Mouse (Mus musculus) forebrain, embryonic 14.5 days (tissue): ENCODE results near the gene Lcn12. TPM values are rescaled to one million over a fixed set of nuclear protein-coding genes. Genes with fewer than 3 reads are reported as not detected.

ENCODE experiments used
- ATAC-seq: fragments of 200-750 bp; cut with Nextera tagmentation; 2 replicates; pipeline ENCODE4 v1.8.0; 2017; ENCODE audit warnings: mild to moderate bottlenecking, moderate library complexity
- DNase-seq: peaks from one replicate; pipeline ENCODE4 v3.0.0-alpha.2; 2015; ENCODE audit warnings: low spot score
- H3K27ac ChIP-seq: fragments of 300-500 bp; sonication (generic); 2 replicates; pipeline ENCODE4 v1.5.1; 2014; ENCODE audit warnings: low read depth, mild to moderate bottlenecking, control low read depth, low read length, moderate library complexity
- H3K27me3 ChIP-seq: fragments of 300-500 bp; sonication (generic); replicated peaks from 2 replicates; pipeline ENCODE4 v1.6.1; 2014; ENCODE audit warnings: low read length, control low read depth, mixed read lengths; ENCODE audit not compliant: control insufficient read depth, insufficient read depth
- H3K36me3 ChIP-seq: fragments of 300-500 bp; sonication (generic); 2 replicates; pipeline ENCODE4 v1.6.1; 2014; ENCODE audit warnings: low read length, control low read depth; ENCODE audit not compliant: control insufficient read depth, insufficient read depth
- H3K4me1 ChIP-seq: fragments of 300-500 bp; sonication (generic); 2 replicates; pipeline ENCODE4 v1.6.1; 2014; ENCODE audit warnings: antibody characterized with exemption, low read length, control low read depth; ENCODE audit not compliant: control insufficient read depth, insufficient read depth
- H3K4me2 ChIP-seq: fragments of 300-500 bp; sonication (generic); 2 replicates; pipeline ENCODE4 v1.6.1; 2014; ENCODE audit warnings: mild to moderate bottlenecking, control low read depth, low read length
- H3K4me3 ChIP-seq: fragments of 300-500 bp; sonication (generic); 2 replicates; pipeline ENCODE4 v1.5.1; 2014; ENCODE audit warnings: low read depth, low read length, control low read depth
- H3K9ac ChIP-seq: fragments of 300-500 bp; sonication (generic); 2 replicates; pipeline ENCODE4 v1.6.1; 2014; ENCODE audit warnings: mild to moderate bottlenecking, low read length, control low read depth, moderate library complexity
- H3K9me3 ChIP-seq: fragments of 300-500 bp; sonication (generic); replicated peaks from 2 replicates; pipeline ENCODE4 v1.6.1; 2016; ENCODE audit warnings: low read length, control low read depth, mixed read lengths; ENCODE audit not compliant: control insufficient read depth
- WGBS: fragments of 180-500 bp; shearing (Covaris S2); extraction: QIAGEN DNeasy Blood & Tissue Kit; methylation state at CpG from one replicate; pipeline ENCODE4 v1.1.7; 2014; 5-methylcytosine and 5-hydroxymethylcytosine counted together
- polyA plus RNA-seq: library from polyadenylated mRNA; unstranded; fragments of >200 nt; fragmentation: Nextera tagmentation; extraction: Ambion mirVana; gene quantifications from 2 replicates; pipeline ENCODE4 v1.2.1, GENCODE M21; 2014

Lcn12 gene
- not detected in 2 replicates for polyA plus RNA-seq

- Histone ChIP-seq H3K9me3 (no peaks in the 10 kb centered on the region), H3K4me1 (no peaks in the 10 kb centered on the region), H3K9ac (no peak within 1 kb of the TSS), H3K4me2 (no peak within 1 kb of the TSS), H3K36me3 (no peaks in the 10 kb centered on the region), H3K27ac (no peak within 1 kb of the TSS), H3K27me3 (no peaks in the 10 kb centered on the region), H3K4me3 (no peak within 1 kb of the TSS)
- no peak for ATAC-seq
- WGBS, result 84% methylated on average over 5 of the region's 5 CpGs
- no peak for DNase-seq
Measured at GRCm38 (mm10) chr2:25493476-25493961, at the start of gene Lcn12. Gene Lcn12 (minus strand): TSS chr2:25493911.

GRCm38 (mm10) chr2:25541644-25542367 is 48.1 kb upstream of the Lcn12 start:
- H3K9me3 ChIP-seq, result no peaks in the 10 kb centered on the region
- peaks cover 8% of the 10 kb centered on the region for H3K4me1 ChIP-seq
- no peak for ATAC-seq
- H3K9ac ChIP-seq, result no peak overlapping the region
- no peaks in the 10 kb centered on the region for H3K27me3 ChIP-seq
- no peak for DNase-seq
- 86% methylated on average over 10 of the region's 10 CpGs for whole genome bisulfite sequencing
- H3K4me2 ChIP-seq, result no peak overlapping the region
- H3K27ac ChIP-seq, result no peak overlapping the region
- no peak overlapping the region for H3K4me3 ChIP-seq
- H3K36me3 ChIP-seq, result peaks cover 15% of the 10 kb centered on the region

GRCm38 (mm10) chr2:25540541-25540948 is 46.8 kb upstream of the Lcn12 start:
- WGBS, result 100% methylated on average over 4 of the region's 4 CpGs
- no peak for ATAC-seq

GRCm38 (mm10) chr2:25536531-25536930 is 42.8 kb upstream of the Lcn12 start:
- Histone ChIP-seq H3K4me2 (no peak overlapping the region), H3K36me3 (peaks cover 45% of the 10 kb centered on the region), H3K9me3 (no peaks in the 10 kb centered on the region), H3K4me3 (no peak overlapping the region), H3K9ac (no peak overlapping the region), H3K27me3 (no peaks in the 10 kb centered on the region), H3K4me1 (no peaks in the 10 kb centered on the region), H3K27ac (no peak overlapping the region)
- DNase-seq (no peak), ATAC-seq (no peak)
- WGBS, result 93% methylated on average over 8 of the region's 8 CpGs

More at GRCm38 (mm10) chr2:25540541-25540948, 46.8 kb upstream of the Lcn12 start:
- Histone ChIP-seq H3K27me3 (no peaks in the 10 kb centered on the region), H3K4me2 (no peak overlapping the region), H3K4me1 (peaks cover 2% of the 10 kb centered on the region; the same call in 1 of the 2 replicates), H3K4me3 (no peak overlapping the region), H3K36me3 (peaks cover 27% of the 10 kb centered on the region), H3K27ac (no peak overlapping the region), H3K9ac (no peak overlapping the region), H3K9me3 (no peaks in the 10 kb centered on the region)
- no peak for DNase-seq

- no peak overlapping the region for H3K27ac ChIP-seq
- 100% methylated on average over 2 of the region's 2 CpGs for WGBS
- H3K4me2 ChIP-seq, result no peak overlapping the region
- no peak overlapping the region for H3K9ac ChIP-seq
- ATAC-seq, result no peak
- no peaks in the 10 kb centered on the region for H3K9me3 ChIP-seq
- H3K4me3 ChIP-seq, result no peak overlapping the region
- no peak for DNase-seq
- no peaks in the 10 kb centered on the region for H3K4me1 ChIP-seq
- H3K36me3 ChIP-seq, result peaks cover 56% of the 10 kb centered on the region
- no peaks in the 10 kb centered on the region for H3K27me3 ChIP-seq
Measured at GRCm38 (mm10) chr2:25534866-25535182, 41.1 kb upstream of the Lcn12 start.

- H3K9me3 ChIP-seq, result no peaks in the 10 kb centered on the region
- no peaks in the 10 kb centered on the region for H3K27me3 ChIP-seq
- H3K36me3 ChIP-seq, result peaks cover 61% of the 10 kb centered on the region
- 93% methylated on average over 3 of the region's 3 CpGs for WGBS
- no peaks in the 10 kb centered on the region for H3K4me1 ChIP-seq
- no peak overlapping the region for H3K27ac ChIP-seq
- DNase-seq, result no peak
- no peak overlapping the region for H3K9ac ChIP-seq
- ATAC-seq, result no peak
- H3K4me2 ChIP-seq, result no peak overlapping the region
- no peak overlapping the region for H3K4me3 ChIP-seq
Measured at GRCm38 (mm10) chr2:25534178-25534865, 40.6 kb upstream of the Lcn12 start.

GRCm38 (mm10) chr2:25533707-25534106 is 40.0 kb upstream of the Lcn12 start:
- Histone ChIP-seq H3K4me1 (no peaks in the 10 kb centered on the region), H3K27me3 (no peaks in the 10 kb centered on the region), H3K9me3 (no peaks in the 10 kb centered on the region), H3K4me3 (no peak overlapping the region), H3K4me2 (no peak overlapping the region), H3K9ac (no peak overlapping the region), H3K27ac (no peak overlapping the region), H3K36me3 (peaks cover 65% of the 10 kb centered on the region)
- 96% methylated on average over 2 of the region's 2 CpGs for WGBS
- DNase-seq, result no peak
- ATAC-seq, result no peak

GRCm38 (mm10) chr2:25526510-25527302 is 33.0 kb upstream of the Lcn12 start:
- WGBS, result 91% methylated on average over 9 of the region's 9 CpGs
- no peak overlapping the region for H3K27ac ChIP-seq
- no peaks in the 10 kb centered on the region for H3K4me1 ChIP-seq

More at GRCm38 (mm10) chr2:25526510-25527302, 33.0 kb upstream of the Lcn12 start:
- Histone ChIP-seq H3K4me3 (no peak overlapping the region), H3K9ac (no peak overlapping the region), H3K4me2 (no peak overlapping the region), H3K36me3 (peaks cover 82% of the 10 kb centered on the region), H3K27me3 (no peaks in the 10 kb centered on the region), H3K9me3 (no peaks in the 10 kb centered on the region)
- DNase-seq, result no peak
- ATAC-seq, result no peak
